Mouse (Mus musculus): ENCODE results near the gene Sh3gl1. TPM values are rescaled to one million over a fixed set of nuclear protein-coding genes. Genes with fewer than 3 reads are reported as not detected.
A peak's percentile ranks its signal among the peaks of the same experiment; 100 is the strongest.

Sh3gl1 gene
- polyA plus RNA-seq, 1 experiment from 2014 or later: 118 TPM

GRCm38 (mm10) chr17:56024931-56025330, 11.5 kb downstream of the Sh3gl1 start:
- no peak overlapping the region for H3K4me2 ChIP-seq
- H3K9me3 ChIP-seq (ENCODE audit: control insufficient read depth, low read length): no peaks in the 10 kb centered on the region
- H3K4me3 ChIP-seq (ENCODE audit: low read depth, low read length): no peak overlapping the region
- DNase-seq (ENCODE audit: low spot score, missing footprints) (no peak), ATAC-seq (ENCODE audit: low FRiP score) (no peak)
- H3K4me1 ChIP-seq (ENCODE audit: control insufficient read depth, insufficient read depth, low read length): peaks cover 7% of the 10 kb centered on the region
- H3K9ac ChIP-seq (ENCODE audit: low read length): no peak overlapping the region
- no peak overlapping the region for H3K27ac ChIP-seq (ENCODE audit: low read depth, low read length)
- 84% methylated on average over 5 of the region's 5 CpGs for WGBS
- no peaks in the 10 kb centered on the region for H3K36me3 ChIP-seq (ENCODE audit: control insufficient read depth, insufficient read depth, low read length)
- H3K27me3 ChIP-seq (ENCODE audit: control insufficient read depth, insufficient read depth, low read length): no peaks in the 10 kb centered on the region

- H3K4me1 ChIP-seq (ENCODE audit: control insufficient read depth, insufficient read depth, low read length): peaks cover 7% of the 10 kb centered on the region
- no peak overlapping the region for H3K27ac ChIP-seq (ENCODE audit: low read depth, low read length)
- WGBS: 60% methylated on average over 2 of the region's 2 CpGs
- no peak overlapping the region for H3K4me3 ChIP-seq (ENCODE audit: low read depth, low read length)
- H3K4me2 ChIP-seq: no peak overlapping the region
- ATAC-seq (ENCODE audit: low FRiP score) (no peak), DNase-seq (ENCODE audit: low spot score, missing footprints) (no peak)
- H3K27me3 ChIP-seq (ENCODE audit: control insufficient read depth, insufficient read depth, low read length): no peaks in the 10 kb centered on the region
- H3K9me3 ChIP-seq (ENCODE audit: control insufficient read depth, low read length): no peaks in the 10 kb centered on the region
- no peak overlapping the region for H3K9ac ChIP-seq (ENCODE audit: low read length)
- H3K36me3 ChIP-seq (ENCODE audit: control insufficient read depth, insufficient read depth, low read length): no peaks in the 10 kb centered on the region
Measured at GRCm38 (mm10) chr17:56024476-56024875, 12.0 kb downstream of the Sh3gl1 start.

- WGBS: 91% methylated on average over 5 of the region's 5 CpGs
- ATAC-seq (ENCODE audit: low FRiP score) (no peak), DNase-seq (ENCODE audit: low spot score, missing footprints) (no peak)
- Histone ChIP-seq H3K4me3 (ENCODE audit: low read depth, low read length) (no peak overlapping the region), H3K4me1 (ENCODE audit: control insufficient read depth, insufficient read depth, low read length) (peaks cover 7% of the 10 kb centered on the region), H3K27me3 (ENCODE audit: control insufficient read depth, insufficient read depth, low read length) (no peaks in the 10 kb centered on the region), H3K9ac (ENCODE audit: low read length) (no peak overlapping the region), H3K36me3 (ENCODE audit: control insufficient read depth, insufficient read depth, low read length) (peaks cover 1% of the 10 kb centered on the region; the same call in 1 of the 2 replicates), H3K9me3 (ENCODE audit: control insufficient read depth, low read length) (no peaks in the 10 kb centered on the region), H3K27ac (ENCODE audit: low read depth, low read length) (no peak overlapping the region), H3K4me2 (no peak overlapping the region)
Measured at GRCm38 (mm10) chr17:56023386-56023785, 13.0 kb downstream of the Sh3gl1 start.

GRCm38 (mm10) chr17:56022989-56023290, 13.5 kb downstream of the Sh3gl1 start:
- Histone ChIP-seq H3K9ac (ENCODE audit: low read length) (no peak overlapping the region), H3K9me3 (ENCODE audit: control insufficient read depth, low read length) (no peaks in the 10 kb centered on the region), H3K4me2 (no peak overlapping the region), H3K27ac (ENCODE audit: low read depth, low read length) (no peak overlapping the region), H3K4me3 (ENCODE audit: low read depth, low read length) (no peak overlapping the region), H3K27me3 (ENCODE audit: control insufficient read depth, insufficient read depth, low read length) (no peaks in the 10 kb centered on the region), H3K36me3 (ENCODE audit: control insufficient read depth, insufficient read depth, low read length) (peaks cover 4% of the 10 kb centered on the region; the same call in 1 of the 2 replicates), H3K4me1 (ENCODE audit: control insufficient read depth, insufficient read depth, low read length) (peaks cover 7% of the 10 kb centered on the region)
- DNase-seq (ENCODE audit: low spot score, missing footprints) (no peak), ATAC-seq (ENCODE audit: low FRiP score) (no peak)
- WGBS: 84% methylated on average over 4 of the region's 4 CpGs

GRCm38 (mm10) chr17:56022131-56022988, 14.1 kb downstream of the Sh3gl1 start:
- H3K36me3 ChIP-seq (ENCODE audit: control insufficient read depth, insufficient read depth, low read length): peaks cover 9% of the 10 kb centered on the region; the same call in 1 of the 2 replicates
- no peaks in the 10 kb centered on the region for H3K27me3 ChIP-seq (ENCODE audit: control insufficient read depth, insufficient read depth, low read length)

GRCm38 (mm10) chr17:56021161-56021910, 15.1 kb downstream of the Sh3gl1 start:
- peaks cover 7% of the 10 kb centered on the region for H3K4me1 ChIP-seq (ENCODE audit: control insufficient read depth, insufficient read depth, low read length)
- no peaks in the 10 kb centered on the region for H3K9me3 ChIP-seq (ENCODE audit: control insufficient read depth, low read length)
- peak overlapping the region; percentile 18; the same call in 1 of the 2 replicates for H3K9ac ChIP-seq (ENCODE audit: low read length)
- DNase-seq (ENCODE audit: low spot score, missing footprints) (no peak), ATAC-seq (ENCODE audit: low FRiP score) (no peak)
- H3K27me3 ChIP-seq (ENCODE audit: control insufficient read depth, insufficient read depth, low read length): no peaks in the 10 kb centered on the region
- no peak overlapping the region for H3K4me3 ChIP-seq (ENCODE audit: low read depth, low read length)
- H3K4me2 ChIP-seq: no peak overlapping the region
- H3K27ac ChIP-seq (ENCODE audit: low read depth, low read length): no peak overlapping the region
- 91% methylated on average over 4 of the region's 4 CpGs for WGBS
- H3K36me3 ChIP-seq (ENCODE audit: control insufficient read depth, insufficient read depth, low read length): peaks cover 15% of the 10 kb centered on the region; the same call in 1 of the 2 replicates

More at GRCm38 (mm10) chr17:56022131-56022988, 14.1 kb downstream of the Sh3gl1 start:
- no peaks in the 10 kb centered on the region for H3K9me3 ChIP-seq (ENCODE audit: control insufficient read depth, low read length)
- no peak overlapping the region for H3K4me3 ChIP-seq (ENCODE audit: low read depth, low read length)
- peaks cover 7% of the 10 kb centered on the region for H3K4me1 ChIP-seq (ENCODE audit: control insufficient read depth, insufficient read depth, low read length)
- no peak overlapping the region for H3K4me2 ChIP-seq
- no peak overlapping the region for H3K9ac ChIP-seq (ENCODE audit: low read length)
- DNase-seq (ENCODE audit: low spot score, missing footprints): no peak
- WGBS: 67% methylated on average over 2 of the region's 2 CpGs
- no peak for ATAC-seq (ENCODE audit: low FRiP score)
- no peak overlapping the region; the same call in 1 of the 2 replicates for H3K27ac ChIP-seq (ENCODE audit: low read depth, low read length)

- H3K4me2 ChIP-seq: no peak overlapping the region
- H3K36me3 ChIP-seq (ENCODE audit: control insufficient read depth, insufficient read depth, low read length): peaks cover 21% of the 10 kb centered on the region
- 92% methylated on average over 6 of the region's 6 CpGs for WGBS
- no peak overlapping the region for H3K9ac ChIP-seq (ENCODE audit: low read length)
- no peak overlapping the region for H3K27ac ChIP-seq (ENCODE audit: low read depth, low read length)
- peaks cover 7% of the 10 kb centered on the region for H3K4me1 ChIP-seq (ENCODE audit: control insufficient read depth, insufficient read depth, low read length)
- no peak overlapping the region for H3K4me3 ChIP-seq (ENCODE audit: low read depth, low read length)
- DNase-seq (ENCODE audit: low spot score, missing footprints): no peak
- H3K9me3 ChIP-seq (ENCODE audit: control insufficient read depth, low read length): no peaks in the 10 kb centered on the region
- ATAC-seq (ENCODE audit: low FRiP score): no peak
- H3K27me3 ChIP-seq (ENCODE audit: control insufficient read depth, insufficient read depth, low read length): no peaks in the 10 kb centered on the region
Measured at GRCm38 (mm10) chr17:56020400-56021084, 15.9 kb downstream of the Sh3gl1 start.

- Histone ChIP-seq H3K4me1 (ENCODE audit: control insufficient read depth, insufficient read depth, low read length) (peaks cover 7% of the 10 kb centered on the region), H3K4me3 (ENCODE audit: low read depth, low read length) (no peak overlapping the region), H3K9me3 (ENCODE audit: control insufficient read depth, low read length) (no peaks in the 10 kb centered on the region), H3K27ac (ENCODE audit: low read depth, low read length) (no peak overlapping the region), H3K4me2 (no peak overlapping the region), H3K9ac (ENCODE audit: low read length) (no peak overlapping the region), H3K27me3 (ENCODE audit: control insufficient read depth, insufficient read depth, low read length) (no peaks in the 10 kb centered on the region), H3K36me3 (ENCODE audit: control insufficient read depth, insufficient read depth, low read length) (peaks cover 26% of the 10 kb centered on the region)
- no peak for DNase-seq (ENCODE audit: low spot score, missing footprints)
- 82% methylated on average over 20 of the region's 20 CpGs for WGBS
- peak; percentile 25; the same call in 1 of the 2 replicates for ATAC-seq (ENCODE audit: low FRiP score)
Measured at GRCm38 (mm10) chr17:56018347-56019131, 17.9 kb downstream of the Sh3gl1 start.
